Mouse (Mus musculus) liver, embryonic 15.5 days (tissue): ENCODE measurements around the gene Slc5a6. TPM values are rescaled to one million over a fixed set of nuclear protein-coding genes. Genes with fewer than 3 reads are reported as not detected.

Source experiments
- ATAC-seq: fragments of 200-750 bp; cut with Nextera tagmentation; 2 replicates; pipeline ENCODE4 v1.8.0; 2017; ENCODE audit warnings: moderate number of reproducible peaks, mild to moderate bottlenecking, moderate library complexity; ENCODE audit not compliant: insufficient read depth
- H3K27ac ChIP-seq: fragments of 300-500 bp; sonication (generic); replicated peaks from 2 replicates; pipeline ENCODE4 v1.5.1; 2015; ENCODE audit warnings: mild to moderate bottlenecking, inconsistent platforms
- H3K27me3 ChIP-seq: fragments of 300-500 bp; sonication (generic); 2 replicates; pipeline ENCODE4 v1.6.1; 2015; ENCODE audit warnings: mild to moderate bottlenecking, inconsistent platforms
- H3K36me3 ChIP-seq: fragments of 300-500 bp; sonication (generic); replicated peaks from 2 replicates; pipeline ENCODE4 v1.6.1; 2015; ENCODE audit warnings: moderate library complexity, mild to moderate bottlenecking, inconsistent platforms
- H3K4me1 ChIP-seq: fragments of 300-500 bp; sonication (generic); replicated peaks from 2 replicates; pipeline ENCODE4 v1.6.1; 2015; ENCODE audit warnings: inconsistent platforms
- H3K4me2 ChIP-seq: fragments of 300-500 bp; sonication (generic); 2 replicates; pipeline ENCODE4 v1.6.1; 2015; ENCODE audit warnings: moderate library complexity, mild to moderate bottlenecking, inconsistent platforms
- H3K4me3 ChIP-seq: fragments of 300-500 bp; sonication (generic); replicated peaks from 2 replicates; pipeline ENCODE4 v1.5.1; 2015; ENCODE audit warnings: mild to moderate bottlenecking, inconsistent platforms
- H3K9ac ChIP-seq: fragments of 300-500 bp; sonication (generic); 2 replicates; pipeline ENCODE4 v1.6.1; 2015; ENCODE audit warnings: moderate library complexity, mild to moderate bottlenecking, inconsistent platforms
- H3K9me3 ChIP-seq: fragments of 300-500 bp; sonication (generic); replicated peaks from 2 replicates; pipeline ENCODE4 v1.6.1; 2016; ENCODE audit warnings: inconsistent platforms
- WGBS: fragments of 180-500 bp; shearing (Covaris S2); methylation state at CpG from one replicate; pipeline ENCODE4 v1.1.7; 2015; ENCODE audit warnings: mixed read lengths; ENCODE audit not compliant: insufficient replicate concordance; 5-methylcytosine and 5-hydroxymethylcytosine counted together
- polyA plus RNA-seq: library from polyadenylated mRNA; unstranded; fragments of >200 nt; fragmentation: Nextera tagmentation; extraction: Ambion mirVana; gene quantifications from 2 replicates; pipeline ENCODE4 v1.2.1, GENCODE M21; 2015

Gene Slc5a6
- 3.1 and 3.7 TPM in 2 replicates for polyA plus RNA-seq

- no peaks in the 10 kb centered on the region for H3K9me3 ChIP-seq
- peak within 1 kb of the TSS; percentile 79 for H3K9ac ChIP-seq
- H3K4me1 ChIP-seq: peaks cover 29% of the 10 kb centered on the region
- 0 out of 2 replicates have a peak, but pooled peaks cover 5% of the 10 kb centered on the region for H3K36me3 ChIP-seq
- under 1% methylated on average over 23 of the region's 23 CpGs for WGBS
- peak within 1 kb of the TSS; percentile 92 for H3K4me2 ChIP-seq
- no peaks in the 10 kb centered on the region for H3K27me3 ChIP-seq
- peak within 1 kb of the TSS; percentile 92 for H3K27ac ChIP-seq
- ATAC-seq: peak; percentile 17
- H3K4me3 ChIP-seq: peak within 1 kb of the TSS; percentile 79
Measured at GRCm38 (mm10) chr5:31048763-31049641, at the start of gene Slc5a6. Gene Slc5a6 (minus strand): TSS chr5:31048924.

GRCm38 (mm10) chr5:31095711-31096480 lies 47.2 kb upstream of the Slc5a6 start:
- WGBS: 23% methylated on average over 11 of the region's 11 CpGs
- H3K9me3 ChIP-seq: no peaks in the 10 kb centered on the region
- H3K27ac ChIP-seq: no peak overlapping the region
- peaks cover 19% of the 10 kb centered on the region for H3K4me1 ChIP-seq
- H3K27me3 ChIP-seq: peaks cover 95% of the 10 kb centered on the region
- no peaks in the 10 kb centered on the region for H3K36me3 ChIP-seq
- peak overlapping the region; percentile 44 for H3K4me3 ChIP-seq
- H3K4me2 ChIP-seq: peak overlapping the region; percentile 65
- no peak for ATAC-seq
- H3K9ac ChIP-seq: no peak overlapping the region

GRCm38 (mm10) chr5:31094799-31095691 lies 46.3 kb upstream of the Slc5a6 start:
- Histone ChIP-seq H3K4me3 (peak overlapping the region; percentile 44), H3K27me3 (peaks cover 99% of the 10 kb centered on the region), H3K27ac (no peak overlapping the region), H3K4me1 (peaks cover 19% of the 10 kb centered on the region), H3K4me2 (peak overlapping the region; percentile 65), H3K36me3 (no peaks in the 10 kb centered on the region), H3K9ac (no peak overlapping the region), H3K9me3 (no peaks in the 10 kb centered on the region)
- no peak for ATAC-seq
- under 1% methylated on average over 59 of the region's 59 CpGs for WGBS

GRCm38 (mm10) chr5:31094100-31094798 lies 45.5 kb upstream of the Slc5a6 start:
- Histone ChIP-seq H3K4me3 (peak overlapping the region; percentile 44), H3K27ac (no peak overlapping the region), H3K9me3 (no peaks in the 10 kb centered on the region), H3K9ac (no peak overlapping the region), H3K27me3 (peaks cover 99% of the 10 kb centered on the region), H3K36me3 (no peaks in the 10 kb centered on the region), H3K4me1 (peaks cover 19% of the 10 kb centered on the region), H3K4me2 (peak overlapping the region; percentile 65)
- 2% methylated on average over 29 of the region's 29 CpGs for WGBS
- no peak for ATAC-seq

- H3K9me3 ChIP-seq: no peaks in the 10 kb centered on the region
- 2% methylated on average over 54 of the region's 54 CpGs for WGBS
- H3K4me1 ChIP-seq: peaks cover 19% of the 10 kb centered on the region
Measured at GRCm38 (mm10) chr5:31093151-31094041, 44.7 kb upstream of the Slc5a6 start.

GRCm38 (mm10) chr5:31092231-31092975 lies 43.7 kb upstream of the Slc5a6 start:
- Histone ChIP-seq H3K9me3 (no peaks in the 10 kb centered on the region), H3K27ac (no peak overlapping the region), H3K4me3 (peak overlapping the region; percentile 44), H3K27me3 (peaks cover 99% of the 10 kb centered on the region), H3K36me3 (no peaks in the 10 kb centered on the region), H3K9ac (no peak overlapping the region), H3K4me1 (peaks cover 19% of the 10 kb centered on the region), H3K4me2 (peak overlapping the region; percentile 65)
- 4% methylated on average over 53 of the region's 53 CpGs for WGBS
- no peak for ATAC-seq

More at GRCm38 (mm10) chr5:31093151-31094041, 44.7 kb upstream of the Slc5a6 start:
- Histone ChIP-seq H3K36me3 (no peaks in the 10 kb centered on the region), H3K4me2 (peak overlapping the region; percentile 65), H3K27me3 (peaks cover 99% of the 10 kb centered on the region), H3K4me3 (peak overlapping the region; percentile 44), H3K9ac (no peak overlapping the region; the same call in 1 of the 2 replicates), H3K27ac (no peak overlapping the region)
- ATAC-seq: peak; percentile 42; the same call in 1 of the 2 replicates

- Histone ChIP-seq H3K4me1 (peaks cover 8% of the 10 kb centered on the region; the same call in 1 of the 2 replicates), H3K27ac (no peak overlapping the region), H3K27me3 (peaks cover 72% of the 10 kb centered on the region), H3K4me3 (no peak overlapping the region), H3K4me2 (no peak overlapping the region), H3K9me3 (no peaks in the 10 kb centered on the region), H3K36me3 (no peaks in the 10 kb centered on the region), H3K9ac (no peak overlapping the region)
- no peak for ATAC-seq
- WGBS: 71% methylated on average over 2 of the region's 2 CpGs
Measured at GRCm38 (mm10) chr5:31087131-31087530, 38.4 kb upstream of the Slc5a6 start.

GRCm38 (mm10) chr5:31086606-31087005 lies 37.9 kb upstream of the Slc5a6 start:
- Histone ChIP-seq H3K36me3 (no peaks in the 10 kb centered on the region), H3K27ac (no peak overlapping the region), H3K9me3 (no peaks in the 10 kb centered on the region), H3K4me2 (no peak overlapping the region), H3K9ac (no peak overlapping the region), H3K4me1 (peaks cover 8% of the 10 kb centered on the region; the same call in 1 of the 2 replicates), H3K4me3 (no peak overlapping the region), H3K27me3 (peaks cover 67% of the 10 kb centered on the region)
- 32% methylated on average over 7 of the region's 7 CpGs for WGBS
- ATAC-seq: no peak

GRCm38 (mm10) chr5:31083949-31084348 lies 35.2 kb upstream of the Slc5a6 start:
- H3K9ac ChIP-seq: no peak overlapping the region
- no peaks in the 10 kb centered on the region for H3K9me3 ChIP-seq
- WGBS: 26% methylated on average over 8 of the region's 8 CpGs
- H3K27me3 ChIP-seq: peaks cover 40% of the 10 kb centered on the region
- no peaks in the 10 kb centered on the region for H3K36me3 ChIP-seq
- H3K4me2 ChIP-seq: no peak overlapping the region
- peaks cover 8% of the 10 kb centered on the region; the same call in 1 of the 2 replicates for H3K4me1 ChIP-seq
- no peak overlapping the region for H3K4me3 ChIP-seq
- no peak for ATAC-seq
- H3K27ac ChIP-seq: no peak overlapping the region
